Mouse (Mus musculus): ENCODE measurements at regions not wholly inside any gene's neighbourhood (a gene's known extent, or its start where the extent isn't known, plus 50 kb on each side); places are given as distances from the start of the nearest gene placed in this dataset.

- Histone ChIP-seq H3K36me3 (no peaks in the 10 kb centered on the region), H3K4me1 (peaks cover 20% of the 10 kb centered on the region), H3K4me3 (no peak overlapping the region), H3K9me3 (replicated peaks) (no peaks in the 10 kb centered on the region), H3K27me3 (ENCODE audit: low read depth, poor library complexity, severe bottlenecking) (0 out of 2 replicates have a peak, but pooled peaks cover 4% of the 10 kb centered on the region), H3K27ac (no peak overlapping the region)
- no peak for DNase-seq (ENCODE audit: low spot score)
- 84% methylated on average over 4 of the region's 4 CpGs for WGBS
Measured at GRCm38 (mm10) chr16:30652692-30653091, 53.2 kb downstream of the Fam43a start.

GRCm38 (mm10) chr16:30653806-30654205, 54.3 kb downstream of the Fam43a start:
- Histone ChIP-seq H3K4me1 (peaks cover 20% of the 10 kb centered on the region), H3K36me3 (no peaks in the 10 kb centered on the region), H3K9me3 (replicated peaks) (no peaks in the 10 kb centered on the region), H3K27ac (no peak overlapping the region), H3K4me3 (no peak overlapping the region), H3K27me3 (ENCODE audit: low read depth, poor library complexity, severe bottlenecking) (0 out of 2 replicates have a peak, but pooled peaks cover 4% of the 10 kb centered on the region)
- WGBS: 89% methylated on average over 5 of the region's 5 CpGs
- DNase-seq (ENCODE audit: low spot score): no peak

GRCm38 (mm10) chr16:30654226-30654625, 54.7 kb downstream of the Fam43a start:
- peaks cover 20% of the 10 kb centered on the region for H3K4me1 ChIP-seq
- no peak overlapping the region for H3K27ac ChIP-seq
- H3K4me3 ChIP-seq: no peak overlapping the region
- no peaks in the 10 kb centered on the region for H3K9me3 ChIP-seq (replicated peaks)
- H3K36me3 ChIP-seq: no peaks in the 10 kb centered on the region
- DNase-seq (ENCODE audit: low spot score): no peak
- 75% methylated on average over 9 of the region's 9 CpGs for WGBS
- 0 out of 2 replicates have a peak, but pooled peaks cover 4% of the 10 kb centered on the region for H3K27me3 ChIP-seq (ENCODE audit: low read depth, poor library complexity, severe bottlenecking)

- Histone ChIP-seq H3K27ac (no peak overlapping the region), H3K4me3 (no peak overlapping the region), H3K27me3 (ENCODE audit: low read depth, poor library complexity, severe bottlenecking) (peaks cover 4% of the 10 kb centered on the region; the same call in 1 of the 2 replicates), H3K4me1 (peaks cover 20% of the 10 kb centered on the region), H3K9me3 (replicated peaks) (no peaks in the 10 kb centered on the region), H3K36me3 (no peaks in the 10 kb centered on the region)
- no peak for DNase-seq (ENCODE audit: low spot score)
- WGBS: 69% methylated on average over 5 of the region's 5 CpGs
Measured at GRCm38 (mm10) chr16:30655798-30656221, 56.3 kb downstream of the Fam43a start.

- Histone ChIP-seq H3K27me3 (ENCODE audit: low read depth, poor library complexity, severe bottlenecking) (peaks cover 7% of the 10 kb centered on the region; the same call in 1 of the 2 replicates), H3K36me3 (no peaks in the 10 kb centered on the region), H3K4me1 (peaks cover 30% of the 10 kb centered on the region), H3K4me3 (no peak overlapping the region), H3K27ac (0 out of 2 replicates have a peak overlapping the region, but pooled peaks have one; percentile 15), H3K9me3 (replicated peaks) (no peaks in the 10 kb centered on the region)
- 87% methylated on average over 17 of the region's 17 CpGs for WGBS
- no peak for DNase-seq (ENCODE audit: low spot score)
Measured at GRCm38 (mm10) chr16:30656881-30657280, 57.4 kb downstream of the Fam43a start.

GRCm38 (mm10) chr16:30658921-30659320, 59.4 kb downstream of the Fam43a start:
- WGBS: 82% methylated on average over 4 of the region's 4 CpGs
- Histone ChIP-seq H3K9me3 (replicated peaks) (no peaks in the 10 kb centered on the region), H3K4me1 (peaks cover 47% of the 10 kb centered on the region), H3K36me3 (no peaks in the 10 kb centered on the region), H3K27me3 (ENCODE audit: low read depth, poor library complexity, severe bottlenecking) (peaks cover 15% of the 10 kb centered on the region), H3K27ac (no peak overlapping the region), H3K4me3 (no peak overlapping the region)
- DNase-seq (ENCODE audit: low spot score): no peak

- H3K4me1 ChIP-seq: peaks cover 55% of the 10 kb centered on the region
- DNase-seq (ENCODE audit: low spot score): no peak
- H3K27me3 ChIP-seq (ENCODE audit: low read depth, poor library complexity, severe bottlenecking): peaks cover 15% of the 10 kb centered on the region
- WGBS: 78% methylated on average over 16 of the region's 16 CpGs
- H3K27ac ChIP-seq: peak overlapping the region; percentile 43; the same call in 1 of the 2 replicates
- H3K9me3 ChIP-seq (replicated peaks): no peaks in the 10 kb centered on the region
- no peak overlapping the region for H3K4me3 ChIP-seq
- no peaks in the 10 kb centered on the region for H3K36me3 ChIP-seq
Measured at GRCm38 (mm10) chr16:30661086-30661977, 61.8 kb downstream of the Fam43a start.

- Histone ChIP-seq H3K4me3 (no peak overlapping the region), H3K4me1 (peaks cover 44% of the 10 kb centered on the region), H3K9me3 (replicated peaks) (no peaks in the 10 kb centered on the region), H3K36me3 (no peaks in the 10 kb centered on the region), H3K27me3 (ENCODE audit: low read depth, poor library complexity, severe bottlenecking) (peaks cover 15% of the 10 kb centered on the region), H3K27ac (no peak overlapping the region)
- WGBS: 78% methylated on average over 8 of the region's 8 CpGs
- no peak for DNase-seq (ENCODE audit: low spot score)
Measured at GRCm38 (mm10) chr16:30663055-30663454, 63.5 kb downstream of the Fam43a start.

- Histone ChIP-seq H3K27ac (no peak overlapping the region), H3K36me3 (no peaks in the 10 kb centered on the region), H3K4me3 (no peak overlapping the region), H3K4me1 (peaks cover 44% of the 10 kb centered on the region), H3K9me3 (replicated peaks) (no peaks in the 10 kb centered on the region), H3K27me3 (ENCODE audit: low read depth, poor library complexity, severe bottlenecking) (peaks cover 15% of the 10 kb centered on the region)
- no peak for DNase-seq (ENCODE audit: low spot score)
- 83% methylated on average over 3 of the region's 3 CpGs for WGBS
Measured at GRCm38 (mm10) chr16:30663971-30664370, 64.4 kb downstream of the Fam43a start.

- 43% methylated on average over 4 of the region's 4 CpGs for WGBS
- no peak overlapping the region for H3K27ac ChIP-seq
- no peaks in the 10 kb centered on the region for H3K9me3 ChIP-seq (replicated peaks)
- H3K4me1 ChIP-seq: peaks cover 44% of the 10 kb centered on the region
- H3K27me3 ChIP-seq (ENCODE audit: low read depth, poor library complexity, severe bottlenecking): peaks cover 15% of the 10 kb centered on the region
- H3K36me3 ChIP-seq: no peaks in the 10 kb centered on the region
- no peak for DNase-seq (ENCODE audit: low spot score)
- H3K4me3 ChIP-seq: no peak overlapping the region
Measured at GRCm38 (mm10) chr16:30664433-30664832, 64.9 kb downstream of the Fam43a start.

- no peak overlapping the region for H3K4me3 ChIP-seq
- no peak for DNase-seq (ENCODE audit: low spot score)
- H3K9me3 ChIP-seq (replicated peaks): no peaks in the 10 kb centered on the region
- peaks cover 44% of the 10 kb centered on the region for H3K4me1 ChIP-seq
- peaks cover 14% of the 10 kb centered on the region for H3K27me3 ChIP-seq (ENCODE audit: low read depth, poor library complexity, severe bottlenecking)
- no peaks in the 10 kb centered on the region for H3K36me3 ChIP-seq
- H3K27ac ChIP-seq: no peak overlapping the region
- 71% methylated on average over 2 of the region's 2 CpGs for WGBS
Measured at GRCm38 (mm10) chr16:30665881-30666280, 66.4 kb downstream of the Fam43a start.

- H3K36me3 ChIP-seq: no peaks in the 10 kb centered on the region
- no peak overlapping the region for H3K4me3 ChIP-seq
- no peaks in the 10 kb centered on the region for H3K27me3 ChIP-seq (ENCODE audit: low read depth, poor library complexity, severe bottlenecking)
- no peaks in the 10 kb centered on the region for H3K9me3 ChIP-seq (replicated peaks)
- DNase-seq (ENCODE audit: low spot score): no peak
- H3K27ac ChIP-seq: no peak overlapping the region
- peaks cover 8% of the 10 kb centered on the region for H3K4me1 ChIP-seq
- WGBS: 81% methylated on average over 8 of the region's 8 CpGs
Measured at GRCm38 (mm10) chr16:30669883-30670282, 70.4 kb downstream of the Fam43a start.

GRCm38 (mm10) chr16:30671584-30671983, 72.1 kb downstream of the Fam43a start:
- H3K27me3 ChIP-seq (ENCODE audit: low read depth, poor library complexity, severe bottlenecking): no peaks in the 10 kb centered on the region
- no peaks in the 10 kb centered on the region for H3K9me3 ChIP-seq (replicated peaks)
- DNase-seq (ENCODE audit: low spot score): no peak
- 81% methylated on average over 10 of the region's 10 CpGs for WGBS
- H3K36me3 ChIP-seq: no peaks in the 10 kb centered on the region
- no peak overlapping the region for H3K27ac ChIP-seq
- 0 out of 2 replicates have a peak, but pooled peaks cover 3% of the 10 kb centered on the region for H3K4me1 ChIP-seq
- no peak overlapping the region for H3K4me3 ChIP-seq

Data from limb, embryonic 10.5 days (tissue).